Mouse (Mus musculus) left cerebral cortex, adult 9 months (tissue): ENCODE measurements around the gene Snd1.
"Not testable (repeated sequence)": the region's sequence is repeated elsewhere in the genome, so short reads cannot be mapped to it uniquely, and the experiment has no call there.

Source experiments
- DNase-seq, 2 experiments: peaks; one replicate each; pipeline ENCODE4 v3.0.0; 2022; ENCODE audit warnings: low spot score in 2 of 2

The Snd1 gene

DNA sequence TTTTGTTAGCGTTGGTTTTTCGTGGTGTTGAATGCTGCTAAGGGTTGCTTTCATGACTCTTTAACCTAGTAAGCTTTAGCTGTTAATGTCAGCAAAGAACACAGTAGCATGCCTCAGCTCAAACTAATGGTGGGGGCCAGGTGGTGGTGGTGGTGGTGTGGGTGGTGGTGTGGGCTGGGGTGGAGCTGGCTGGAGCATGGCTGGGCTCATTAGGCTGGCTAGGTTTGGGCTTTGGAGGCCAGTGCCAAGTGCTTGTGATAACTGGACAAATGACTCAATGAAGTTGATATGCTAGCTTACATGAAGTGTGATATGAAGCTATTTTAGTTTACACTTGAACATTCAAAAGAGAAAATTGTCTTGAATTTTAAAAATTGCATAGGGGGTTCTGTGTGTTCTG lies 11.1 kb downstream of the Snd1 start:
- DNase-seq, result no peak

DNA sequence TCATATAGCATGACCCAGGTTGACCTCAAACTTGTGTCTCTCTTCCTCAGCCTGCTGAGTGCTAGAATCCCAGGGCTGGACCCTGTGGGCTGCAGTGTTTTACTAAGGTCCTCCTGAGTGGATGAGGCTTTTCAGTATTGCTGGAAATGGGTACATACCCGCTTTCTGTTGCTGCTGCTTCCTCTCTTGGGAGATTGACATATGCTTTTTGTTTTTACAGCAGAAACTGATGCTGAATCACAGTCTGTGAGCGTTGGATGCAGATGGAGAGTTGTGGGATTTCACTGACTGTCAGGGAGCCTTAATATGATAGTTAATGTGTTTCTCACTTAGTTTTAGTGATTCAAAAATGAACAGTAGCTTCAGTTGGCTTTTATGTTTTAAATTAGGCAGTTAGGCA lies 11.5 kb downstream of the Snd1 start:
- no peak for DNase-seq

DNA sequence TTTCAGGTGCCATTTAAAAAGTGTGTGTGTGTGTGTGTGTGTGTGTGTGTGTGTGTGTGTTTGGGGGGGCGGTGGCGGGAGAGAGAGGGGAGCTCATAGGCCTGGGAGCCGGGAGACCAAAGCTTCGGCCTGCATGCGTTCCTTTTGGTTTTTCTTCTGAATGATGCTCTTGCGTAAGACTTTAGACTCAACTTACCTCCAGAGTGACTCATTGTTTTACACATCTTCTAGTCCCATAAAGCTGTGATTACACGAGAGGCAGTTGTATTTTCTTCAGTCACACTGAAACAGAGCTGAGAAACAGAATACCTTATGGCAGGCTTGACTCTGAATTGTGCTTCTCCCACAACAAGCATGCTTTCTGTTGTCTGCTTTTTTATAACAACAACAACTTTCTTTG lies 12.0 kb downstream of the Snd1 start:
- DNase-seq, result no peak

DNA sequence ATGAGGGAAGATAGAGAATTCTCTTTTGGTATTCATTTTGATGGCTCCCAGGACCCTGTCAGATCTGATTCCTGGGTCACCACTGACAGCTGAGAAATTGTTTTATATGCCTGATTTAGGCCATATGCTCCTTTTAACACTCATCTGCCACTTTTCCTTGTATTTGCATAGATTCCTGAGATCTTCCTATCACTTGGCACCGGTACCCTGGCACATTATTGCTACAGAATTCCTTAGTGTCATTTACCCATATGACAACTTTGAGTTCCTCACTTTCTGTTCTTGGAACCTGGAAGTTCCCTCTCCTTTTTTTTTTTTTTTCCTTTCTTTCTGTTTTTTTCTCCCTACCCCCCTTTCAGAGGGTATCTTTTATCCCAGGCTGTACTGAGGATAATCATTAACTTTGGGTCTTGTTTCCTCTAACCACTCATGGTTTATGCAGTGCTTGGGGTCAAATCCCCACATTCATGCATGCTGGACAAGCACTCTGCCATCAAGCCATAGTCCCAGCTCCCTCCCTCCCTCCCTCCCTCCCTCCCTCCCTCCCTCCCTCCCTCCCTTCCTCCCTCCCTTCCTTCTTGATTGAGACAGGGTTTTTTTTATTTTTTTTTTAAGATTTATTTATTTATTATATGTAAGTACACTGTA lies 13.4 kb downstream of the Snd1 start:
- DNase-seq, result no peak

DNA sequence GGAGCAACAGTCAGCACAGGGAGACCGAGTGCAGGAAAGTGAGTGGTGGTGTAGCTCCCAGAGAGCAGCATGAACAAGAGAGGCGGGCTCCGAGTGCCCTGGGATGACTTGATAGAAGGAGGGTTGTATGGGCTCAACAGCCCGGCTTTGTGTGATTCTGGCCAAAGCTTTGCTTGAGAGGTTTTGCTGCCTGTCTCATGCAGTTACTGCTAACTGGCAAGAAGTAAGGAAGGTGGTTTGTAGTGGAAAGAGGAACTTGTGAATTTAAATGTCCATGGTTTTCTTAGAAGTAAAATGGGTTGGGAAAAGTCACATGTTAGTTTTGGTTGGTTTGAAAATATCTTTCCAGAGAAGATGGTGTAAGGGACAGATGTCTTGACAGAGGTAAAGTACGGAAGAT lies 15.7 kb downstream of the Snd1 start:
- DNase-seq, result no peak

DNA sequence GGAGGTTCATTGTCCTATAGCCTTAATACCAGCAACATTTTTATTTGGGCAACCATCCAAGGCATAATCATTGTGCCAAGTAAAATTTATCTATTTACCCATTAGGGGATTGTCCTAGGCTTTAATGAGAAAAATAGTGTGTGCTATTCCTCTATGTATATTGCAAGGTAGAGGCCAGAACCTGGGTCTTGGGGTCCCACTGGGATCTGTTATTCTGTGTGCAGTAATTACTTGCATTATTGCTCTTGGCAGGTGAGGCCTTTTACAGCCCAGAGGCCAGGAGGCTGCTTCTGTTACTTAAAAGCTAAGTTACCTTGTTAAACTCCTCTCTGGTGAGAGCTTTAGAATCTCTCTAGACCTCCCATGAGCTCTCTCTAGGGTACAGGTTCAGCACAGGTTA lies 16.3 kb downstream of the Snd1 start:
- DNase-seq, result no peak

DNA sequence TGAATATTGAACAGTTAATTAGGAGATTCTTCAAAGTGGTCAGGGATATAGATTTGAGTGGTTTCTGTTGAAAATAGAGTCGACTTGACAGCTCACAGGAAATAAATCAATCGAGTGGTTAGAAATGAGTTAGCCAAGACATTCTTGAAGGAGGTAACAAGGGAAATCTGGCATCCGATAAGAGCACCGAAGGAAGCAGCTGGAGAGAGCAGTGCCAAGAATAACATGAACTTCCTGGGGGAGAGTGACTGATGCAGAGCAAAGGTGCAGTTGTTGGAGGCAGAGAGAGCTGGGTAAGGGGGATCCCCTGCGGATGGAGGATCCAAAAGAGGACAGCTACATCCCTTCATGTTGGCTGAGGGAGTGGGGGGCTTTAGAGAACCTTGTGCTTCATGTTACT lies 22.9 kb downstream of the Snd1 start:
- no peak for DNase-seq

DNA sequence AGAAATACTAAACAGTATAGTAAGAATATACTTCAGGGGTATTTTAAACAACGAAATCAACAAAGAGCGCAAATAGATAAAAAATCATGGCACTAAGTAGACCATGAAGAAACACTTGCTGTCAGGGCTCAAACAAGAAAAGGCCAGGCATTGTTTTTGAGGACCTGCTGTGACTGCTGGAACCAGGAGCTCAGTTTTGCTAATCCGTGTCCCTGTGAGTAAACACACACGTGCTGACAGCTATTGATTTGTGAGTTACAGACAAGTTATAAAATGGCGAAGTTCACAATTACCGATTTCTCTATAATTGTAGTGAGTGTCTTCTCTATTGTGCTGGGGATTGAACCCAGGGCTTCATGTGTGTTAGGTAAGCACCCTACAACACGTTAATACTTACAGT lies 27.6 kb downstream of the Snd1 start:
- DNase-seq, result no peak

DNA sequence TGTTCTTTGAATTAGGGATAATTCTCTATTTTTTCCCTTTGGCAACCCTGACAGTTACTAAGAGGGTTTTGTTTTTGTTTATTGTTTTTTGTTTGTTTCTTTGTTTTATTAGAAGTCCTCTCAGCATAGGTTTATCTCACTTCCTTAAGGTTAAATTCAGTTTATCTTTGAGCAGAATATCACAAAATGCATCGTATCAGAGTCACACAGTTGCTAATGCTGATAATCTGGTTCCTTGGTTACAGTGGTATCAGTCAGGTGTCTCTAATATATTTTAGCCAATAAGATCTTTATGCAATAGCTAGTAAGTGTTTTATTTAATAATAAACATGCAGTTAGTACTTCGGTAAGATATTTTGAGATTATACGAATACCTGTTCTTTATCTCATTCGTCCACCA lies 28.2 kb downstream of the Snd1 start:
- no peak for DNase-seq

DNA sequence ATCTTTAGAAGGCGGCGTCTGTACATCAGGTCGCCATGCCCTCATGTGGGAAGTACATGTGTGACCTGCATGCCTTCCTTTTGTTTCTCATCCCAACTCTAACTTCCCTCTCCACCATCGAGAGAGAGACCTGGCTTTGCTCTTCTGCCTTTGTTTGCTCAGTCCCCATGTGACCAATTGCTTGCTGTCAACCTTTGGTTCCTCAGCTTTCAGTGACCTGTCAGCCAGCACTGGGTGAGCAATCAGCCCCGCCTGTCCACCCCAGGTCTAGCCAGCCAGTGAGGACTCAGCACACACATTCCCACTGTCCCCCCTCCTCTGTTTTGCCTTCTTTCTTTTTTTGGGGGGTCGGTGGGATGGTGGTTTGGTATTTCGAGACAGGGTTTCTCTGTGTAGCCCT lies 29.7 kb downstream of the Snd1 start:
- no peak for DNase-seq

DNA sequence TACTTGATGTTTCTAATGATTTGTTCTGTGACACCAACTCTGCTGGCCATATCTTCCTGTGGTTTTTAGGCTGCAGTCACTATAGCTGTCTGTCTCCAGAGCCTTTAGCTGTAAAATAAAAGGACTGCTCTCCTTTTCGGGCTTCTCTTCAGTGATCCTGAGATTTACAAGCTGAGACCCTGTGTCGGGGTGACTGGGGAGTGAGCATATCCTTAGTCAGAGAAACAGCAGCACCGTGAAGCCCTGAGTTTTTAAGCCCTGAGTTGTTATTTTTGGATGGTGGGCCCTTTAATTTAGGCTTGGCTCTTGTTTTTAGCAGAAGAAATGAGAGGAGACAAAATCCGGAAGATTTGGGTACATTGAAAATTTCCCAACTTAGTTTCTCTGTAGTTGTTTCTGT lies 32.8 kb downstream of the Snd1 start:
- DNase-seq, result no peak

DNA sequence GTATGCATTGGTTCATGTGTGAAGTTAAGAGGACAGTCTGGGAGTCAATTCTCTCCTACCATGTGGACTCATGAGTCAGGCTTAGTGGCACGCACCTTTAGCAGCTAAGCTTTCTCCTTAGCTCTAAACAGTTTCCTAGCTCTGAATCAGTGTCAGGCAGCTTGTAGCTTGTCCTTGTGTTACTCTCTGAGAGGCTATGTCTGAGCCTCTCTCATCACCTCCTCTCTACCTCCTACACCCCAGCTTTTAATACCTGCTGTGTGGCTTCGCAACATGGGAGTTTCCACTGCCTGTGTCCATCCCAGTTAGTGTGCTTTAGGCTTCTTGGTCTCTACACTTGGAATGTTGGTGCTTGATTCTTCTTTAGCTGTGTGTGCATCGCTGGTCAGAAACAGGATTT lies 39.3 kb downstream of the Snd1 start:
- peak in 1 of 2 experiments; percentile 24 for DNase-seq

DNA sequence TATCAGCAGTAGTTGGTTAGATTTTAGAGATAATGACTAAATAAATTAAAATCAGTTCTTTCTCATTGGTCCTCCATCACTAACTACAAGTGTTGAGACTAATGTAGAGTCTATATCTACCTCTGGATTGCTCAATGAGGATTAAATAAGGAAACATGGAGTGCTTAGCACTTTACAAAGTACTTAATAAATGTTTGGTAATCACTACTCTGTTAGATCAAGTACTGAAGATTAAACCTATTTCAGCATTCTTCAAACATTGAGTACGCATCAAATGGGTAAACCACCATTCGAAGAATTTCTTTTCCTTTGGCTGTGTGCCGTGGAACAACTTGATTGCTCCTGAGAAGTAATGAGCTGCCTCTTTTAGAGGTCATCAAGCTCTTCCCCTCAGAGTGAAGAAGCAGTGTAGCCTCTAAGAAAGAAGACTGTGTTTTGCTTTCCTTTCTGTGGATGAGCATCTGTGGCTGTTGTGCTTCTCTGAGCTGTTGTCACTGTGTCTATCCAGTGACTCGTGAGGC lies 40.0 kb downstream of the Snd1 start:
- DNase-seq, result no peak

DNA sequence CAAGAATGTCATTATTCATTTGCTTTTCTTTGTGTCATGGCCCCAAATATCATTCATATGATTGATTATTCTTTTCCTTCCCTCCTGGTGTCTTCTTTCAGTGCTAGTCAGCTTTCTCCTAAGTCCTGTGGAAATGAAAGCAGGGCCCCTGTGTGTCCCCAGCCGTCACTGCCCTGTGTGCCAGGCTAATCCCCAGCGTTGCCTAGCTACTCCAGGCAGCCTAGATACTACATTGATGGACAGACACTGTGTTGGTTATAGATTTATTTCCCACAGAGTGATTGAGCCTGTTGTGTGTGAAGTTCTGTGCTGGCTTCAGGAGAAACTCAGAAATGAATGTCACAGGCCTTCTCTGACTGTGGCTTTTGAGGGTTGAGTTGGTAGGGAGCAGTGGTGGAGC lies 41.7 kb downstream of the Snd1 start:
- no peak for DNase-seq

DNA sequence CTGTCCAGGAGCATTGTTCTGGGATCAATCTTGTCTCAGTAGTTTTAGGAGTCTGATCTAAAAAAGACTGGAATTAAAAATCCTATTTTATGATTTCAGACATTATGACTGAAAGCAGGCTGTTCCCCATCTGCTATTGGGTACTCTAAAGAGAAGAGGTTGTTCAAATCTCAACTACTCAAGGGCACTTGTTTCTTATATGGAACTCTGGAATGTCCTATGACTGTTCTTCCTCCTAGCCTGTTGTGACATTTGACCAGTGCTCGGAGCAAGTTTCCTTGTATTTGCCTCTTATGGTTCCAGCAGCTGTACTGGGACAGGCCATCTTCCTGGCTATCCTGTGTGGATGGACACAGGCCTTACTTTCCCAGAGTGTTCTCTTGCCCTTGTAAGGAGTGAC lies 42.1 kb downstream of the Snd1 start:
- DNase-seq, result no peak

DNA sequence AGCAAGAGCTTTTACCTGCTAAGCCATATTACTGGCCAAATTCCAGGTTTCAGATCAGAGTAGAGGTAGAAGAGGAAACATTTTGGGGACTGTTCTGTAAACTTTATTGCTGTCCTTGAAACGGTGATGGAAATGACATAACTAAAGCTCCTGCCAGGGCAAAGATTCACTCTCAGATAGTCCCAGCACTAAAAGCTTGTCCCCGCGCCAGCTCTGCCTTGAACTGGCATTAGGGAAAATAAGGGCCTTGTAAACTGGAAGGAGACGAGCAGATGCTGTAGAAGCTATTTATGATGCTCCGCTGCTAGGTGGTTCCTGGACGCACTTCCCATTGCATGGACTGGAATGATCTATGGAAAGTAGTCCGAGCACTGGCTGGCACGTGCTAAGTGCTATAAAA lies 44.5 kb downstream of the Snd1 start:
- DNase-seq, result no peak

DNA sequence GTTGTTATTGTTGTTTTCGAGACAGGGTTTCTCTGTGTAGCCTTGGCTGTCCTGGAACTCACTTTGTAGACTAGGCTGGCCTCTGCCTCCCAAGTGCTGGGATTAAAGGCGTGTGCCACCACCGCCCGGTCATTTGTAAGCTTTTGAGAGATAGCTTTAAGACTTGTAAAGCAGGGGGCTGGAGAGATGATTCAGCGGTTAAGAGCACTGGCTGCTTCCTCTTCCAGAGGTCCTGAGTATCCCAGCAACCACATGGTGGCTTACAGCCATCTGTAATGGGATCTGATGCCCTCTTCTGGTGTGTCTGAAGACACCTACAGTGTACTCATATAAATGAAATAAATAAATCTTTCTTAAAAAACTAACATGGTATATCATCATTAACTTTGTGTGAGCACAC lies 45.8 kb downstream of the Snd1 start:
- not testable (repeated sequence) for DNase-seq

DNA sequence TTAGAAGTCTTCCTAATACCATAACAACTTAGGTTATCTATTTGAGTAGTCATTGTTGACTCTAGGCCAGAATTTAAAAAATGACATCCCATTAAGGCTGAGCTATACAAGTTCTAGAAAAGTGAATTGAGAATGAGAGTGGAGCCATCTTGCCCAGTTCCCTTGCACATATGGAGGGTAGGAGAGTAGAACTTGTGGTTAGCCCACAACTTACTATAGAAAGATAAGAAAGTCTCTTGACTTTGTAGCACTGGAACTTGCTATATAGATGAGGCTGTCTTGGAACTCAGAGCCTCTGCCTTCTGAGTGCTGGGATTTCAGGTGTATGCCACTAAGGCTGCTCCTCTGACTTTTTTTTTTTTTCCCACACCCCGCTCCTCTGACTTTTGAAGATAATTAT lies 46.5 kb downstream of the Snd1 start:
- no peak for DNase-seq

DNA sequence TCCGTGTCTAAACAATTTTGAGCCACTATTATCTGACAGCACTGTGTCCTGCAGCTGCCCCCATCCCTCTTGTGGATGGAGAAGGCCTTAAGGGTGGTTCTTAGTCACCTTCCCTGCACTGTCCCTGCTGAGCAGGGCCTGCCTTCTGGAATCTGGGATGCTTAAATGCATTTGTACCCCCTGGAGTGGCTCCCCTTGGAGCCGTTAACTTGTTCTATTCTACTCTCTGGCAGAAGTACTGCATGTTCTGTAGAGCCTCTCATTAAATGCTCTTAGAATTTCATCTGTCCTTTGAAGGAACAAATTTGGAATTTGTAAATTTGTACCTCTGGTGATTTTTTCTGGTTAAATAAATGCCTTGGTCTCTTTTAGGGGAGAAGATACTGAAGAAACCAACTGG lies 50.6 kb downstream of the Snd1 start:
- no peak for DNase-seq

DNA sequence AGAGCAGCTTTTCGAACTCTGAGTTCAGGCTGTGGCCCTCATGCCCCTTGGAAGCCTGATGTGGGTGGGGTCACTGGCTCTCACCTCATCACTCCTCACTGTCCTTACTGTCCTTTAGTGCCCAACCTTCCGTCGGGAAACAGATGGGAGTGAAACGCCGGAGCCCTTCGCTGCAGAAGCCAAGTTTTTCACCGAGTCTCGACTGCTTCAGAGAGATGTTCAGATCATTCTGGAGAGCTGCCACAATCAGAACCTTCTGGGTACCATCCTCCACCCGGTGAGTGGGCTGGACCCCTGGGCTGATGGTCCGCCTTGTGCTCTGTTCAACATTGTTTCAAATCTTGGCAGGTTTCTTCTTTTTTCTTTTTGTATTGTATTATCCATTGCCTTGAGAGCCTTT lies 52.5 kb downstream of the Snd1 start:
- no peak for DNase-seq

DNA sequence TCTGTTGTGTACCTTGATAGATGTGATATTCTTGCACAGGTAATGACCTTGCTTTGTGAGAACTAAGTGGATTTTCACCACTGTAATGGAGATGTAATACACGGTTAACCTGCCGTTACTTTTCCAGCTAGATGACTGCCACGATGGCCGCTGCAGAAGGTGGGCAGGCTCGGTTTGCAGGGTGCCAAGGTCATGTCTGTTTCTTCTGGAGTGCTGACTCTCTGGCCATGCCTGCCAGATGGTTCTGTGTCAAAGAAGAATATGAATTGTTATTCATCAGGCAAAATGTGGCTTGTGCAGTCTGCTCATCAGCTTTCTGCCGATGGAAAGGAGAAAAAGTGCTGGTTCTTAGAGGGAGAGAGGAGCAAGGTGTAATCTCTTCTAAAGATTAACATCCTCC lies 53.3 kb downstream of the Snd1 start:
- no peak for DNase-seq

DNA sequence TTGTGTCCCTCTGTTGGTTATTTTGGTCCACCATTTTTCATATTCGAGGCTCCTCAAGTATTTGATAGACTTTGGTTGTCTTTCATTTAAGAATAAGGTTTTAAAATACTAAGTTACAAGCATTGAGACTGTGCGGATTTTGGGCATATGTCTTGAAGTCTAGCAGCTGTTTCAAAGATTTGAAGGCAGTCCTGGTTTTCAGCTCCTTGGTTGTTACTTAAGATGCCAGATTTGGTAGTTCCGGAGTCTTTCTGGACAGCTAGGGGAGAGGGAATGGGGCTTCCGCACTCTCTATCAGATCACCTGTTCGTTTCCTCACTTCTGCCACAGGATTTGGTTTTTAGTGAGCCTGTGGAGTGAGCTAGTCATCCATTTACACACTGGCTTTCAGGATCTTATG lies 61.5 kb downstream of the Snd1 start:
- DNase-seq, result no peak

DNA sequence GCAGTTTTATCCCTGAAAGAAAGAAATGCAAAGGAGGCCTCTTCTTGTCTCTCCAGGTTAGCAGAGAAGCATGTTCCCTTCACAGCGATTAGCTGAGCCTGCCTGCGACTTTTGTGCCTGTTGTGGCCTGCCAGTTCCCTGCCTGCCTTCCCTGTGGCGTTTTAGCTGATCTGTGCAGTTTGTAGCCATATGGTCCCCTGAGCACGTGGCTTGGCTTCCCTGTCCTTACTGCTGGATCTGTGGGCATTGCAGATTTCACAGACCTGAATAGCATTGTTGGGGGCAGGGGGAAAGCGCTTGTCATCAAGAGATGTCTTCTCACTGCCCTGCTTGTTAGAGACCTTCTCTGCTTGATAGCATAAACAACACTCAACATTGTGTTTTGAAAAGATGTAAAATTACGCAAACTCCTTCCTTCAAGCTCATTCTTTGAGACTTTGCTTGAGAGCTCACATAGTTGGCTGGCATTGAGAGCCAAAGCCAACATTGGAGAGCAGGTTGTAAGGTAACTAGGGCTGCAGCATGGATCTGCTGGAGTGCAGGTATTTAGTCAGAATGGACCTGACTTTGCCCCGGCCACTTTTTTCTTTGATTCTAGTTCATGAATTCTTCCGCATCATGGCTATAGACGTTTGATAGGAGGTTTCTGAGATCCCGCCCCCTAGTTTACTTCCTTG lies 63.0 kb downstream of the Snd1 start:
- DNase-seq, result peak in 1 of 2 experiments; percentile 78

DNA sequence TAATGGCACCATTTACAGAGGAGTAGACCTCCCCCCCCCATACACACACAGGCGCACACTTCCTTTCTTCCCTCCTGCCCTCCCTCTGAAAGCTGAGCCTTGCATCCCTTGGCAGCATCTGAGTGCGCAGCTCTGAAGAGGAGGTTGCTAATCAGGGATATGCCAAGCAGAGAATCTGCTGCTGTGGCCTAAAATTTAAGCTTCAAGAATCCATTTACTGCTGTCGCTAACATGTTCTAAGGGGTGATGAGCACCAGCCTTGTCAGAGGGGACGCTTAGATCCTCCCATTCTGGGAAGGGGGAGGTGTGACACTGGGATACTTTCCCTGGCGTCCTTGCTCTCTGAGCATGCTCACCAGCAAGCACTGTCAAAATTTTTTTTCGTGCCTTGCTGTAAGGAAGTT lies 67.4 kb downstream of the Snd1 start:
- peak; percentile 70 to 79 for DNase-seq
